In genomic region chr8:86389690-86390671, GRCm38 (mm10) we compare ENCODE assay signal across 9 mouse cellular contexts.
A peak's percentile ranks its signal among the peaks of the same experiment; 100 is the strongest.
DNase-seq lines count a peak whose midpoint lies in the region; ATAC-seq lines count a peak whose summit lies in the region.
"Had no signal": no experiment of that assay in that cellular context is flagged by ENCODE, and none has a peak within 500 bp of the region (broad histone marks: within the 10 kb centered on the region; RNA-seq: fewer than 3 reads in every experiment).

No protein-coding gene starts in this region.

- H3K9me3 ChIP-seq in kidney, embryonic 16.5 days (ENCODE audit: low read length): no peaks in the 10 kb centered on the region
- H3K9me3 ChIP-seq in embryonic facial prominence, embryonic 10.5 days: no peaks in the 10 kb centered on the region
- H3K9me3 ChIP-seq in hindbrain, embryonic 16.5 days (ENCODE audit: control insufficient read depth, low read length): no peaks in the 10 kb centered on the region
- no peaks in the 10 kb centered on the region for H3K9me3 ChIP-seq in limb, embryonic 13.5 days
- H3K9me3 ChIP-seq in stomach, embryonic 16.5 days (replicated peaks; ENCODE audit: control insufficient read depth, low read length): no peaks in the 10 kb centered on the region
- H3K9me3 ChIP-seq: liver, embryonic 13.5 days had no signal

- ATAC-seq in kidney, embryonic 16.5 days (ENCODE audit: low FRiP score, low TSS enrichment): peak; percentile 87
- peak; percentile 95 for ATAC-seq in hindbrain, embryonic 16.5 days
- ATAC-seq in limb, embryonic 13.5 days (ENCODE audit: low FRiP score, low read depth): peak; percentile 82
- ATAC-seq in stomach, embryonic 16.5 days (ENCODE audit: insufficient read depth, low FRiP score): peak; percentile 25; the same call in 1 of the 2 replicates

- WGBS in kidney, embryonic 16.5 days: 36% methylated on average over 3 of the region's 3 CpGs
- WGBS in embryonic facial prominence, embryonic 10.5 days: 38% methylated on average over 3 of the region's 3 CpGs
- WGBS in hindbrain, embryonic 16.5 days: 14% methylated on average over 3 of the region's 3 CpGs
- 36% methylated on average over 3 of the region's 3 CpGs for WGBS in limb, embryonic 13.5 days
- 38% methylated on average over 3 of the region's 3 CpGs for WGBS in stomach, embryonic 16.5 days

- H3K36me3 ChIP-seq in kidney, embryonic 16.5 days (ENCODE audit: insufficient read depth, low read length): no peaks in the 10 kb centered on the region
- no peaks in the 10 kb centered on the region for H3K36me3 ChIP-seq in embryonic facial prominence, embryonic 10.5 days (replicated peaks)
- H3K36me3 ChIP-seq in hindbrain, embryonic 16.5 days (ENCODE audit: control insufficient read depth, insufficient read depth, low read length): no peaks in the 10 kb centered on the region
- no peaks in the 10 kb centered on the region for H3K36me3 ChIP-seq in limb, embryonic 13.5 days
- no peaks in the 10 kb centered on the region for H3K36me3 ChIP-seq in stomach, embryonic 16.5 days (ENCODE audit: control insufficient read depth, insufficient read depth, low read length)
- H3K36me3 ChIP-seq: liver, embryonic 13.5 days had no signal

- no peak overlapping the region for H3K4me3 ChIP-seq in kidney, embryonic 16.5 days (ENCODE audit: low read length)
- H3K4me3 ChIP-seq in embryonic facial prominence, embryonic 10.5 days: no peak overlapping the region
- H3K4me3 ChIP-seq in hindbrain, embryonic 16.5 days (ENCODE audit: low read length): no peak overlapping the region
- H3K4me3 ChIP-seq in limb, embryonic 13.5 days: no peak overlapping the region
- H3K4me3 ChIP-seq in stomach, embryonic 16.5 days (replicated peaks; ENCODE audit: low read length): no peak overlapping the region
- H3K4me3 ChIP-seq: liver, embryonic 13.5 days had no signal

- H3K27me3 ChIP-seq in kidney, embryonic 16.5 days (ENCODE audit: insufficient read depth, low read length): no peaks in the 10 kb centered on the region
- no peaks in the 10 kb centered on the region for H3K27me3 ChIP-seq in embryonic facial prominence, embryonic 10.5 days (replicated peaks; ENCODE audit: low read depth, poor library complexity, severe bottlenecking)
- H3K27me3 ChIP-seq in hindbrain, embryonic 16.5 days (replicated peaks; ENCODE audit: control insufficient read depth, insufficient read depth, low read length): no peaks in the 10 kb centered on the region
- no peaks in the 10 kb centered on the region for H3K27me3 ChIP-seq in limb, embryonic 13.5 days
- no peaks in the 10 kb centered on the region for H3K27me3 ChIP-seq in stomach, embryonic 16.5 days (ENCODE audit: control insufficient read depth, insufficient read depth, low read length)
- H3K27me3 ChIP-seq: liver, embryonic 13.5 days had no signal

- DNase-seq in kidney, postnatal 14 days: no peak
- DNase-seq in embryonic facial prominence, embryonic 10.5 days (ENCODE audit: low spot score): peak; percentile 81
- DNase-seq in ovary, postnatal 10 days (ENCODE audit: low spot score): no peak
- no peak for DNase-seq in c-Kit-positive CD71-positive TER-119-positive erythroid progenitor cells, embryonic 14.5 days (ENCODE audit: low spot score)
- DNase-seq: liver, embryonic 13.5 days had no signal

- H3K4me2 ChIP-seq in kidney, embryonic 16.5 days (replicated peaks; ENCODE audit: low read depth, low read length): no peak overlapping the region
- H3K4me2 ChIP-seq in hindbrain, embryonic 16.5 days (ENCODE audit: low read length): no peak overlapping the region
- no peak overlapping the region for H3K4me2 ChIP-seq in limb, embryonic 13.5 days (replicated peaks)
- no peak overlapping the region for H3K4me2 ChIP-seq in stomach, embryonic 16.5 days (ENCODE audit: low read depth, low read length)
- H3K4me2 ChIP-seq: liver, embryonic 13.5 days had no signal

- H3K27ac ChIP-seq in kidney, embryonic 16.5 days (ENCODE audit: low read length): no peak overlapping the region
- H3K27ac ChIP-seq in embryonic facial prominence, embryonic 10.5 days (replicated peaks): peak overlapping the region; percentile 54; the same call in 1 of the 2 replicates
- H3K27ac ChIP-seq in hindbrain, embryonic 16.5 days (ENCODE audit: low read depth, low read length): peak overlapping the region; percentile 86
- no peak overlapping the region for H3K27ac ChIP-seq in limb, embryonic 13.5 days
- no peak overlapping the region for H3K27ac ChIP-seq in stomach, embryonic 16.5 days (ENCODE audit: low read length)
- H3K27ac ChIP-seq: liver, embryonic 13.5 days had no signal

- H3K9ac ChIP-seq in kidney, embryonic 16.5 days (replicated peaks; ENCODE audit: low read length): no peak overlapping the region
- H3K9ac ChIP-seq in hindbrain, embryonic 16.5 days (ENCODE audit: low read depth, low read length): no peak overlapping the region
- H3K9ac ChIP-seq in limb, embryonic 13.5 days: no peak overlapping the region
- H3K9ac ChIP-seq in stomach, embryonic 16.5 days (ENCODE audit: low read length): no peak overlapping the region
- H3K9ac ChIP-seq: liver, embryonic 13.5 days had no signal

- H3K4me1 ChIP-seq in kidney, embryonic 16.5 days (ENCODE audit: insufficient read depth, low read length): no peaks in the 10 kb centered on the region
- H3K4me1 ChIP-seq in embryonic facial prominence, embryonic 10.5 days: peaks cover 24% of the 10 kb centered on the region
- peaks cover 24% of the 10 kb centered on the region for H3K4me1 ChIP-seq in hindbrain, embryonic 16.5 days (ENCODE audit: control insufficient read depth, insufficient read depth, low read depth, low read length)
- H3K4me1 ChIP-seq in limb, embryonic 13.5 days: peaks cover 12% of the 10 kb centered on the region
- no peaks in the 10 kb centered on the region for H3K4me1 ChIP-seq in stomach, embryonic 16.5 days (ENCODE audit: control insufficient read depth, insufficient read depth, low read length)
- H3K4me1 ChIP-seq: liver, embryonic 13.5 days had no signal

Comparison
In these comparisons a context has a peak if more than half of its experiments do, and no peak if none do; other contexts are left out.
1. ATAC-seq: peak in every context shown above with its lines; median percentile 95 in hindbrain, embryonic 16.5 days; 87 in kidney, embryonic 16.5 days; 82 in limb, embryonic 13.5 days; 25 in stomach, embryonic 16.5 days.
2. H3K27ac ChIP-seq: peak in embryonic facial prominence, embryonic 10.5 days (single experiment) and hindbrain, embryonic 16.5 days (single experiment); none in kidney, embryonic 16.5 days (single experiment), limb, embryonic 13.5 days (single experiment) and stomach, embryonic 16.5 days (single experiment).